Mouse (Mus musculus): ENCODE data around the gene Syne3.

Syne3 gene

GRCm38 (mm10) chr12:105000487-105001283 is 8.9 kb downstream of the Syne3 start:
- no peak for DNase-seq (ENCODE audit: low spot score)

- DNase-seq (ENCODE audit: low spot score) = no peak
Measured at GRCm38 (mm10) chr12:104999171-104999570, 10.4 kb downstream of the Syne3 start.

- no peak for DNase-seq (ENCODE audit: low spot score)
Measured at GRCm38 (mm10) chr12:104998541-104998940, 11.1 kb downstream of the Syne3 start.

- no peak for DNase-seq (ENCODE audit: low spot score)
Measured at GRCm38 (mm10) chr12:104997641-104998293, 11.8 kb downstream of the Syne3 start.

- DNase-seq (ENCODE audit: low spot score) = no peak
Measured at GRCm38 (mm10) chr12:104997159-104997558, 12.4 kb downstream of the Syne3 start.

- DNase-seq (ENCODE audit: low spot score) = no peak
Measured at GRCm38 (mm10) chr12:104996012-104996728, 13.4 kb downstream of the Syne3 start.

- DNase-seq (ENCODE audit: low spot score) = no peak
Measured at GRCm38 (mm10) chr12:104995259-104995876, 14.2 kb downstream of the Syne3 start.

- peak; percentile 65 for DNase-seq (ENCODE audit: low spot score)
Measured at GRCm38 (mm10) chr12:104992838-104993237, 16.8 kb downstream of the Syne3 start.

- peak; percentile 44 for DNase-seq (ENCODE audit: low spot score)
Measured at GRCm38 (mm10) chr12:104992123-104992741, 17.4 kb downstream of the Syne3 start.

- DNase-seq (ENCODE audit: low spot score) = no peak
Measured at GRCm38 (mm10) chr12:104990741-104991454, 18.7 kb downstream of the Syne3 start.

GRCm38 (mm10) chr12:104987936-104988335 is 21.7 kb downstream of the Syne3 start:
- DNase-seq (ENCODE audit: low spot score) = no peak

GRCm38 (mm10) chr12:104986781-104987180 is 22.8 kb downstream of the Syne3 start:
- DNase-seq (ENCODE audit: low spot score) = no peak

- DNase-seq (ENCODE audit: low spot score) = no peak
Measured at GRCm38 (mm10) chr12:104986001-104986400, 23.6 kb downstream of the Syne3 start.

GRCm38 (mm10) chr12:104985088-104985487 is 24.5 kb downstream of the Syne3 start:
- no peak for DNase-seq (ENCODE audit: low spot score)

GRCm38 (mm10) chr12:104983476-104983875 is 26.1 kb downstream of the Syne3 start:
- peak; percentile 81 for DNase-seq (ENCODE audit: low spot score)

GRCm38 (mm10) chr12:104978943-104979723 is 30.5 kb downstream of the Syne3 start:
- DNase-seq (ENCODE audit: low spot score) = no peak

GRCm38 (mm10) chr12:104978420-104978819 is 31.2 kb downstream of the Syne3 start:
- DNase-seq (ENCODE audit: low spot score) = no peak

- DNase-seq (ENCODE audit: low spot score) = no peak
Measured at GRCm38 (mm10) chr12:104976903-104977302, 32.7 kb downstream of the Syne3 start.

- no peak for DNase-seq (ENCODE audit: low spot score)
Measured at GRCm38 (mm10) chr12:104976331-104976817, 33.2 kb downstream of the Syne3 start.

- no peak for DNase-seq (ENCODE audit: low spot score)
Measured at GRCm38 (mm10) chr12:104972860-104973259, 36.7 kb downstream of the Syne3 start.

Data from MN1 (cell line).